Mouse (Mus musculus) gastrocnemius, postnatal 25 days (tissue): ENCODE data around the gene G6pc2. TPM values are rescaled to one million over a fixed set of nuclear protein-coding genes. Genes with fewer than 3 reads are reported as not detected.

ENCODE experiments used
- DNase-seq: peaks from one replicate; pipeline ENCODE4 v3.0.0; 2022
- total RNA-seq, 2 experiments: library from RNA; stranded (reverse); gene quantifications; 1 replicate in 1 of 2; 2 replicates in 1 of 2; pipeline ENCODE4 v1.2.3; 2021

G6pc2 gene
- total RNA-seq, 2 experiments from 2014 or later = not detected

DNA sequence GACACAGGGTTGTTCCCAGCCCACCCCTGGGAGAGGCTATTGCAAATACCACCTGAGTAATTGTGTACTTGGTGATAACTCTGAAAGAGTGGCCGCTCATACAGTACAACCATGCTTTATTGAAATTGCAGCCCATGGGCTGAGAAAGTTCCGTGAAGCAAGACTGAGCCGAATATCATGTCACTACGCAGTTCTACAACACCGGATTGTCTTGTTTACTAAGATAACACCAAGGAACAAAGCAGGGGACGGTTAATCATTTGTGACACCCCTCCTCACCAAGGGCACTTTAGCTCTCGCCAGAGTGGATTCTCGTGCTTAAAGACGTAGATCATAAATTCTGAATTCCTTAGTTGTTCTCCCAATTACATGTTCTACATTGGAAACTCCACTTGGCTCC, 28.4 kb downstream of the G6pc2 start:
- DNase-seq = no peak

GRCm38 (mm10) chr2:69244924-69245323, 34.1 kb downstream of the G6pc2 start:
- DNase-seq = no peak

DNA sequence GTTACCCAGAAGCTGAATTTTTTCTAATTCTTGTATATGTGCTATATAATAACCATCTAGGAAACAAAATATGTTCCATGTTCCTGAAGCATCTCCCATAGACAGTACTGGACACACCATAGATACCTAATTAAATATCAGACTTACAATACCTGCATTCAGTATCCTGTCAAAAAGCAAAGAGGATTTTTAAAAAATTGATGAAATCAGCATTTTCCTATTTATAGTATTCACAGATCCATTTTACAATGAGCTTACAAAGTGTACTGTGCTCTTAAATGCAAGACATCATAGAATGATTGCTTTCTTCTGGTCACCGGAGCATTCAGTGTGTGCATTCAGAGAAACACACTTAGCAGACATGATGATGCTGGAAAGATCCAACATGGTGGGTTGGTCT, 36.2 kb downstream of the G6pc2 start:
- no peak for DNase-seq

GRCm38 (mm10) chr2:69248221-69248755, 37.4 kb downstream of the G6pc2 start:
- no peak for DNase-seq

DNA sequence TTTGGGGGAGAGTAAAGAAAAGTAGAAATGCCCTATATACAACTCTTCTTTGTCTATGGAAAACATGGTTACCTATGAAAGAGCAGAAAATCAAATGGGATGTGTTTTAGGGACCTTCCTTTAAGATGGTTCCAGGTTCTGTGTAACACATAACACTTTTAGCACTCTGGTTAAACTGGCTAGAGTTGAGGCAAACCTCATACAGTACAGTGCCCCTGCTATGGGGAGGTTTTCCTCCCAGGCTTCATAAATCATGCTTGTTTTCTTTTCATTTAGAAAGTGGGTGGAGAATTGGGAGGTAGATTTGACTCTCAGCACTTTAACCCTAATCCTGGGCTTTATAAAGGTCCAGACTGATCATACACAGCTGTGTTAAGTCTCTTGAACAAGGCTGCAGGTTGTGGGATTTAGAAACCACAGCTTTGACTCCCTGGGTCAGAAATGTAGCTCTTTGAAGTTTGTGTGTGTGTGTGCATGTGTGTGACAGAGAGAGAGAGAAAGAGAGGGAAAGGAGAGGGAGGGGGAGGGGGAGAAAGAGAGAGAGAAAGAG, 53.3 kb downstream of the G6pc2 start:
- no peak for DNase-seq

- no peak for DNase-seq
Measured at GRCm38 (mm10) chr2:69275875-69276274, 65.0 kb downstream of the G6pc2 start.

Other genes starting within 250 kb of the G6pc2 start
- gene Nostrin, start 75.3 kb upstream of the G6pc2 start, total RNA-seq = 1 to 10 TPM; 1.6 to 1.7 TPM
- 1 to 10 TPM in 1 of 2 experiments, under 1 TPM in 1; 0.56 to 1.0 TPM for gene Spc25, start 4.9 kb upstream of the G6pc2 start, total RNA-seq
- not detected for gene Abcb11, start 131.5 kb downstream of the G6pc2 start, total RNA-seq
- gene Dhrs9, start 169.4 kb downstream of the G6pc2 start, total RNA-seq = under 1 TPM in 1 of 2 experiments, not detected in 1; 0.05 TPM